Mouse (Mus musculus) embryonic fibroblast, embryonic 13.5 days (primary cell): ENCODE results near the gene Prdm10.

Experiments used
- CTCF ChIP-seq: IDR thresholded peaks from 2 replicates; pipeline ENCODE4 v1.5.1; 2011; ENCODE audit warnings: mild to moderate bottlenecking, control low read depth, low read length, moderate library complexity, borderline replicate concordance; ENCODE audit not compliant: insufficient read depth
- POLR2A ChIP-seq: IDR thresholded peaks from 2 replicates; pipeline ENCODE4 v1.6.1; 2011; ENCODE audit warnings: low read depth, mild to moderate bottlenecking, control low read depth, low read length, moderate library complexity

DNA sequence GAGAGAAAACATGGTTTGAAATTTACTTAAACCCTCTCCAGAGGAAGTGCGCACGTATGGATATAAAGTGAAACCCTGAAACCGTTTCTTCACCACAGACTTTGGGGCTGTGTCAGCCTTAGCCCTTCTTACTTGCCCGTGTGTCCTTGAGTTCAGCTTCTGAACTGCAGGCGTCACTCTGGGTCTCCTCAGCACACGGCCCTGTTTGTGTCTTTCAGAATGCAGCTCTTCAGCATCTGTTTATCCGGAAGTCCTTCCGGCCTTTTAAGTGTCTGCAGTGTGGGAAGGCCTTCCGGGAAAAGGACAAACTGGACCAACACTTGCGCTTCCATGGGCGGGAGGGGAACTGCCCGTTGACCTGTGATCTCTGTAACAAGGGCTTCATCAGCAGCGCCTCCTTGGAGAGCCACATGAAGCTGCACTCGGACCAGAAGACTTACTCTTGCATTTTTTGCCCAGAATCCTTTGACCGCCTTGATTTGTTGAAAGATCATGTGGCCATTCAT lies 66.3 kb downstream of the Prdm10 start:
- TF ChIP-seq POLR2A (no peak), CTCF (no peak)
